Mouse (Mus musculus) ES-E14 (cell line): ENCODE results near the gene Nmt1. TPM values are rescaled to one million over a fixed set of nuclear protein-coding genes. Genes with fewer than 3 reads are reported as not detected.

Experiments used
- DNase-seq: peaks from one replicate; pipeline ENCODE4 v3.0.0-alpha.2; 2013; ENCODE audit warnings: low read depth, low spot score
- H3K27ac ChIP-seq: 2 replicates; pipeline ENCODE4 v1.5.1; 2012; ENCODE audit warnings: low read depth, mild to moderate bottlenecking, low read length, moderate library complexity, mixed read lengths; ENCODE audit not compliant: poor library complexity, insufficient read depth, severe bottlenecking
- H3K36me3 ChIP-seq: 2 replicates; pipeline ENCODE4 v1.6.1; 2012; ENCODE audit warnings: mild to moderate bottlenecking, low read length, moderate library complexity, mixed read lengths; ENCODE audit not compliant: control insufficient read depth, poor library complexity, insufficient read depth, severe bottlenecking
- H3K4me1 ChIP-seq, 2 experiments: fragments of 150-350 bp in 1 of 2; sonication (generic) in 1 of 2; 2 replicates each; pipeline ENCODE4 v1.6.1; 2012; ENCODE audit warnings: low read length in 2 of 2, mild to moderate bottlenecking in 1 of 2, mixed read lengths in 1 of 2; ENCODE audit not compliant: control insufficient read depth in 2 of 2, insufficient read depth in 2 of 2, poor library complexity in 1 of 2
- H3K4me3 ChIP-seq, 2 experiments: fragments of 150-350 bp in 1 of 2; sonication (generic) in 1 of 2; 2 replicates each; pipeline ENCODE4 v1.5.1; 2012; ENCODE audit warnings: low read length in 2 of 2, low read depth in 1 of 2, mild to moderate bottlenecking in 1 of 2, mixed read lengths in 1 of 2; ENCODE audit not compliant: insufficient read depth in 1 of 2, poor library complexity in 1 of 2, severe bottlenecking in 1 of 2
- H3K9ac ChIP-seq: 2 replicates; pipeline ENCODE4 v1.6.1; 2012; ENCODE audit warnings: low read depth, mild to moderate bottlenecking, low read length, mixed read lengths; ENCODE audit not compliant: poor library complexity, insufficient read depth, severe bottlenecking
- H3K9me3 ChIP-seq: fragments of 150-350 bp; sonication (generic); 2 replicates; pipeline ENCODE4 v1.6.1; 2012; ENCODE audit warnings: low read depth, mild to moderate bottlenecking, low read length; ENCODE audit not compliant: control insufficient read depth, insufficient read depth
- CHD2 ChIP-seq: IDR thresholded peaks from 2 replicates; pipeline ENCODE4 v1.6.1; 2014; ENCODE audit warnings: mild to moderate bottlenecking, low read depth, low read length, inconsistent platforms
- HCFC1 ChIP-seq: IDR thresholded peaks from 2 replicates; pipeline ENCODE4 v1.6.1; 2012; ENCODE audit warnings: low read length, inconsistent platforms, borderline replicate concordance; ENCODE audit not compliant: insufficient read depth
- MAFK ChIP-seq: IDR thresholded peaks from 2 replicates; pipeline ENCODE4 v1.6.1; 2014; ENCODE audit warnings: mild to moderate bottlenecking, low read depth, low read length, inconsistent platforms; ENCODE audit not compliant: insufficient read depth
- ZC3H11A ChIP-seq: IDR thresholded peaks from 2 replicates; pipeline ENCODE4 v1.6.1; 2012; ENCODE audit warnings: low read depth, mild to moderate bottlenecking, inconsistent platforms, low read length, borderline replicate concordance
- ZNF384 ChIP-seq: IDR thresholded peaks from 2 replicates; pipeline ENCODE4 v1.6.1; 2012; ENCODE audit warnings: low read depth, low read length, inconsistent platforms
- in situ Hi-C, 2 experiments: fragments of 600-800 bp; cut with MboI; formaldehyde crosslinking; loops; one replicate each; pipeline ENCODE4 v1.15.1; 2025; ENCODE audit warnings: low sequenced_read_pairs in 2 of 2, inconsistent platforms in 1 of 2; ENCODE audit not compliant: unreplicated experiment in 2 of 2
- total RNA-seq: library from RNA; depleted of rRNA; stranded (reverse); fragments of 300-350 nt; gene quantifications from 2 replicates; pipeline ENCODE4 v1.2.3, GENCODE M21; 2012

Gene Nmt1
- total RNA-seq, 1 experiment: 61.0 TPM

DNA sequence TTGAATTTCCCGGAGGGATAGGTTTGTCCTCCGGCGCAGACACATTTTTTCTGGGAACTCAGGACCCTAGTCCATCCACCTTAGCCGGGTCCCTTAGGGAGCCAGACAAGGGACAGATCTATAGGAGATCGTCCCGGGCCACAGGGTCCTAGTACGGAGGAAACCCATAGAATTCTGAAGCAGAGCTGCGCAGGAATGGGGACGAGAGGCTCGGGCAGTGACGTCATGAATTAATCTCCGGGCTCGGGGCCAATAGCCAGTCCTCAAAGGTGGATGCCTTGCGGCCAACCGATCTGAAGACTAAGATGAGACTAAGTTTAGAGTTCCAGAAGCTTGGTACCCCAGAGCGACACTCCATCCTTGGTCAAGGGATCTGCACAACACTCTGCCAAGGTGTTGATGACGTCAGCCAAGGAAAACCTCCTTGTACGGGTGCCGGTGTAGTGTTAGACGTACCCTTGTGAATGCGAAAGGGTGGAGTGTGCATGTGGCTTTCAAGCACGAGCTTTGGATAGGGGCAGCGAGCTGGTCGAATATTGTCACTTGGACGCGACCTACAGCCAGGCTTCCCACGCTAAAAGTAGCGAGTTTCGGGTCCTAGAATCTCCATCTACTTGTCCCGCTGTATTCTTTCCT, 74.0 kb downstream of the Nmt1 start:
- no peaks in the 10 kb centered on the region for H3K36me3 ChIP-seq
- no peaks in the 10 kb centered on the region for H3K9me3 ChIP-seq
- H3K27ac ChIP-seq: no peak overlapping the region
- no peak for TF ChIP-seq CHD2
- no peak for TF ChIP-seq ZNF384
- no peak for TF ChIP-seq HCFC1
- no peak for TF ChIP-seq MAFK
- no peak for TF ChIP-seq ZC3H11A
- H3K9ac ChIP-seq: peak overlapping the region; percentile 64
- DNase-seq: no peak
- peaks cover 0 to 41% of the 10 kb centered on the region in 2 experiments; a peak in 3 of 4 replicates for H3K4me1 ChIP-seq
- in situ Hi-C loops: no loop called here
- peak overlapping the region; percentile 53 to 75 for H3K4me3 ChIP-seq

DNA sequence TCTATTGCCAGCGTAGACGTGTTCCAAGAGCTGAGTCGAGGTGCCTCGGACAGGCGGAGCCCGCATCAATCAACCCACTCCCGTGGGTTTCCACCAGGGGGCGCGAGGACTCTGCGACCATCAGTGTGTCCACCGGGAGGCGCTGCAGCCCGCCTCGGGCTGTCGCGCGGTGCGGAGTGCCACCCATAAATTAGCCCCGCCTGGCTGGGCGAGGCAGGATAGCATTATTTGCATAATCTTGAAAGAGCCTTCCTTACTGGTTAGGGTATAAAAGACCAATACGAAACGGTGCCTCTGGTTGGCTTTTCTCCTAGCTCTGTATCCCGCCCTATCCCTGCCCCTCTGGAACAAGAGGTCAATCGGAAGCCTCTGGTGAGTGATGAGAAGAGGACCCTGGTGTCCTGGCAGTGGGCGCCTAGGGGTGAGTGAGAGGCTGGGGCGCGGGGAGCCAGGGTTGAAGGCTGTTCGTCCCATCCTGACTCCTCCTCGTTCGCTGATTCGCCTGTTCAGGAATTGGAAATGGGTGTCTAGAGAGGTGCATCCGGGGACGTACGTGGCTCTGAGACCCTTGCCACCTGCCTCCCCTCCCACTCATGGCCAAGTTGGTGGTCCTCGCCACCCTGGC, 74.8 kb downstream of the Nmt1 start:
- Histone ChIP-seq H3K9me3 (no peaks in the 10 kb centered on the region), H3K9ac (peak overlapping the region; percentile 69), H3K4me3 (peak overlapping the region; percentile 62 to 71), H3K36me3 (no peaks in the 10 kb centered on the region), H3K27ac (no peak overlapping the region), H3K4me1 (peaks cover 0 to 35% of the 10 kb centered on the region in 2 experiments; a peak in 2 of 4 replicates)
- in situ Hi-C loops: no loop called here
- DNase-seq: peak; percentile 96
- TF ChIP-seq HCFC1 (peak; percentile 75), MAFK (no peak), ZC3H11A (peak; percentile 99), ZNF384 (peak; percentile 85), CHD2 (no peak)

DNA sequence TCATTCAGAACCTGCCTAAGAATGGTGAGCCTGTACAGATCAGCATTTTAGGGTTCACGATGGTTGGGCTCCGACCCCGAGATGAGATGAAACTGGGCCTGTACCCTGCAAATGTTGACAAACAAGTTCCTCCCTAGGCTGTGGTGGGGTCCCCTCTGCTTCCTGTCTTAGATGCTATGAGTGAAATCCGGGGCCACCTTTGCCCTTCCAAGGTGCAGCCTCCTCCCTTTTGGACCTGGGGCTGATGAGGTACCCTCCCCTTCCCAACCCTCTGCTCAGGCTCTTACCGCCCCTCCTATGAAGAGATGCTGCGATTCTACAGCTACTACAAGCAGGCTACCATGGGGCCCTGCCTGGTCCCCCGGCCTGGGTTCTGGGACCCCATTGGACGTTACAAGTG, 75.6 kb downstream of the Nmt1 start:
- H3K27ac ChIP-seq: no peak overlapping the region
- H3K9ac ChIP-seq: peak overlapping the region; percentile 69; the same call in 1 of the 2 replicates
- in situ Hi-C loops: no loop called here
- peaks cover 0 to 30% of the 10 kb centered on the region in 2 experiments; a peak in 2 of 4 replicates for H3K4me1 ChIP-seq
- no peaks in the 10 kb centered on the region for H3K36me3 ChIP-seq
- peak overlapping the region; percentile 62 to 71; a peak in 3 of 4 replicates for H3K4me3 ChIP-seq
- TF ChIP-seq CHD2 (no peak), ZNF384 (no peak), ZC3H11A (no peak), MAFK (no peak), HCFC1 (no peak)
- no peaks in the 10 kb centered on the region for H3K9me3 ChIP-seq
- no peak for DNase-seq

DNA sequence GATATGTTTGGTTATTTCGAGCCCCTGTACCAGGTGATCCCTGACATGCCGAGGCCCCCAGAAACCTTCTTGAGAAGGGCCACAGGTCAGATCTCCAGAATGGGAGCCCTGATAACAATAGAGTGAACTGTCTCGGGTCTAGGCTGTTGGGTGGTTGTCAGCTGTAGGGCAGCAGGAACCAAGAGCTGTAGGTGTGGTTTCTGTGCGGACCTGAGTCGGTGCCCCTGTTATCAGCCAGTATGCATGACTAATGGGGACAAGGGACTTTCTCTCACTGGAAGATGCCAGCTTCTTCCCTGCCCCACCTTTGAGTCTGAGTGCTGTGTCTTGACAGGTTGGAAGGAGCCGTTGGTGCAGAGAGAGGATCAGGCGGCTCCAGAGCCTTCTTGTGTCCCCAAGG, 76.5 kb downstream of the Nmt1 start:
- TF ChIP-seq CHD2 (no peak), MAFK (no peak), ZC3H11A (no peak), HCFC1 (no peak), ZNF384 (no peak)
- Histone ChIP-seq H3K4me3 (no peak overlapping the region), H3K9me3 (no peaks in the 10 kb centered on the region), H3K27ac (no peak overlapping the region), H3K36me3 (no peaks in the 10 kb centered on the region), H3K4me1 (peaks cover 0 to 26% of the 10 kb centered on the region in 2 experiments; a peak in 2 of 4 replicates), H3K9ac (no peak overlapping the region)
- in situ Hi-C loops: no loop called here
- DNase-seq: no peak
